Mouse (Mus musculus): Measurements from ENCODE around the gene Clstn3. TPM values are rescaled to one million over a fixed set of nuclear protein-coding genes. Genes with fewer than 3 reads are reported as not detected.
"Not testable (repeated sequence)": the region's sequence is repeated elsewhere in the genome, so short reads cannot be mapped to it uniquely, and the experiment has no call there.

Gene Clstn3
- 35.8 and 76.2 TPM in 2 replicates for polyA plus RNA-seq (2012; ENCODE audit: insufficient read depth, low replicate concordance)

GRCm38 (mm10) chr6:124464305-124465271, at the start of gene Clstn3:
TSS of gene Clstn3 (minus strand) at chr6:124464794.
- TF ChIP-seq FLI1 (IDR thresholded peaks at IDR 0.05; ENCODE audit: low read length) (no peak), GATA1 (IDR thresholded peaks at IDR 0.05; ENCODE audit: borderline replicate concordance, low read length) (no peak)
- H3K9me3 ChIP-seq, result no peaks in the 10 kb centered on the region
- H3K27me3 ChIP-seq (replicated peaks), result peaks cover 8% of the 10 kb centered on the region
- peaks cover 31% of the 10 kb centered on the region for H3K36me3 ChIP-seq (replicated peaks; ENCODE audit: low read length)
- peak within 1 kb of the TSS; percentile 93 for H3K4me3 ChIP-seq (replicated peaks)
- peaks cover 75% of the 10 kb centered on the region for H3K4me1 ChIP-seq

GRCm38 (mm10) chr6:124512355-124512836, 47.8 kb upstream of the Clstn3 start, which contains the start of gene C1ra:
TSS of gene C1ra (plus strand) at chr6:124512405.
- TF ChIP-seq GATA1 (IDR thresholded peaks at IDR 0.05; ENCODE audit: borderline replicate concordance, low read length), result no peak
- H3K4me1 ChIP-seq, result peaks cover 9% of the 10 kb centered on the region
- H3K27me3 ChIP-seq (replicated peaks), result peaks cover 6% of the 10 kb centered on the region
- no peaks in the 10 kb centered on the region for H3K36me3 ChIP-seq (replicated peaks; ENCODE audit: low read length)
- H3K4me3 ChIP-seq (replicated peaks), result peak within 1 kb of the TSS; percentile 86
- H3K9me3 ChIP-seq, result no peaks in the 10 kb centered on the region

GRCm38 (mm10) chr6:124511936-124512335, 47.3 kb upstream of the Clstn3 start:
- TF ChIP-seq FLI1 (IDR thresholded peaks at IDR 0.05; ENCODE audit: low read length), result no peak

GRCm38 (mm10) chr6:124509192-124509591, 44.6 kb upstream of the Clstn3 start:
- not testable (repeated sequence) for H3K9me3 ChIP-seq; H3K36me3 ChIP-seq (replicated peaks; ENCODE audit: low read length); H3K27me3 ChIP-seq (replicated peaks); H3K4me3 ChIP-seq (replicated peaks)
- H3K4me1 ChIP-seq, result peaks cover 14% of the 10 kb centered on the region

More at GRCm38 (mm10) chr6:124511936-124512335, 47.3 kb upstream of the Clstn3 start:
- H3K4me1 ChIP-seq, result peaks cover 9% of the 10 kb centered on the region
- H3K9me3 ChIP-seq, result no peaks in the 10 kb centered on the region
- H3K36me3 ChIP-seq (replicated peaks; ENCODE audit: low read length), result no peaks in the 10 kb centered on the region
- peaks cover 6% of the 10 kb centered on the region for H3K27me3 ChIP-seq (replicated peaks)
- H3K4me3 ChIP-seq (replicated peaks), result no peak overlapping the region

- Histone ChIP-seq H3K9me3 (no peaks in the 10 kb centered on the region), H3K4me1 (peaks cover 14% of the 10 kb centered on the region), H3K36me3 (replicated peaks; ENCODE audit: low read length) (no peaks in the 10 kb centered on the region), H3K4me3 (replicated peaks) (no peak overlapping the region), H3K27me3 (replicated peaks) (peaks cover 6% of the 10 kb centered on the region)
- TF ChIP-seq GATA1 (IDR thresholded peaks at IDR 0.05; ENCODE audit: borderline replicate concordance, low read length), result no peak
- TF ChIP-seq FLI1 (IDR thresholded peaks at IDR 0.05; ENCODE audit: low read length), result no peak
Observed at GRCm38 (mm10) chr6:124508292-124508691, 43.7 kb upstream of the Clstn3 start.

GRCm38 (mm10) chr6:124506991-124507390, 42.4 kb upstream of the Clstn3 start:
- no peaks in the 10 kb centered on the region for H3K9me3 ChIP-seq
- H3K4me1 ChIP-seq, result peaks cover 6% of the 10 kb centered on the region
- no peak for TF ChIP-seq GATA1 (IDR thresholded peaks at IDR 0.05; ENCODE audit: borderline replicate concordance, low read length)
- peaks cover 6% of the 10 kb centered on the region for H3K27me3 ChIP-seq (replicated peaks)
- H3K4me3 ChIP-seq (replicated peaks), result no peak overlapping the region
- no peaks in the 10 kb centered on the region for H3K36me3 ChIP-seq (replicated peaks; ENCODE audit: low read length)

- no peaks in the 10 kb centered on the region for H3K9me3 ChIP-seq
- peaks cover 5% of the 10 kb centered on the region for H3K4me1 ChIP-seq
- H3K4me3 ChIP-seq (replicated peaks), result no peak overlapping the region
- no peaks in the 10 kb centered on the region for H3K36me3 ChIP-seq (replicated peaks; ENCODE audit: low read length)
- peaks cover 6% of the 10 kb centered on the region for H3K27me3 ChIP-seq (replicated peaks)
- TF ChIP-seq GATA1 (IDR thresholded peaks at IDR 0.05; ENCODE audit: borderline replicate concordance, low read length) (no peak), FLI1 (IDR thresholded peaks at IDR 0.05; ENCODE audit: low read length) (no peak)
Observed at GRCm38 (mm10) chr6:124505028-124505427, 40.4 kb upstream of the Clstn3 start.

- no peaks in the 10 kb centered on the region for H3K9me3 ChIP-seq
- no peaks in the 10 kb centered on the region for H3K36me3 ChIP-seq (replicated peaks; ENCODE audit: low read length)
- no peak overlapping the region for H3K4me3 ChIP-seq (replicated peaks)
- TF ChIP-seq FLI1 (IDR thresholded peaks at IDR 0.05; ENCODE audit: low read length) (no peak), GATA1 (IDR thresholded peaks at IDR 0.05; ENCODE audit: borderline replicate concordance, low read length) (no peak)
- no peaks in the 10 kb centered on the region for H3K27me3 ChIP-seq (replicated peaks)
- H3K4me1 ChIP-seq, result peaks cover 12% of the 10 kb centered on the region
Observed at GRCm38 (mm10) chr6:124502021-124502420, 37.4 kb upstream of the Clstn3 start.

GRCm38 (mm10) chr6:124501473-124501872, 36.9 kb upstream of the Clstn3 start:
- no peak for TF ChIP-seq FLI1 (IDR thresholded peaks at IDR 0.05; ENCODE audit: low read length)
- no peak for TF ChIP-seq GATA1 (IDR thresholded peaks at IDR 0.05; ENCODE audit: borderline replicate concordance, low read length)
- no peaks in the 10 kb centered on the region for H3K9me3 ChIP-seq
- H3K4me1 ChIP-seq, result peaks cover 12% of the 10 kb centered on the region

GRCm38 (mm10) chr6:124499914-124500566, 35.4 kb upstream of the Clstn3 start:
- Histone ChIP-seq H3K36me3 (replicated peaks; ENCODE audit: low read length) (no peaks in the 10 kb centered on the region), H3K27me3 (replicated peaks) (no peaks in the 10 kb centered on the region), H3K4me1 (peaks cover 10% of the 10 kb centered on the region), H3K9me3 (no peaks in the 10 kb centered on the region), H3K4me3 (replicated peaks) (no peak overlapping the region)
- TF ChIP-seq GATA1 (IDR thresholded peaks at IDR 0.05; ENCODE audit: borderline replicate concordance, low read length) (no peak), FLI1 (IDR thresholded peaks at IDR 0.05; ENCODE audit: low read length) (no peak)

More at GRCm38 (mm10) chr6:124501473-124501872, 36.9 kb upstream of the Clstn3 start:
- no peak overlapping the region for H3K4me3 ChIP-seq (replicated peaks)
- H3K27me3 ChIP-seq (replicated peaks), result no peaks in the 10 kb centered on the region
- no peaks in the 10 kb centered on the region for H3K36me3 ChIP-seq (replicated peaks; ENCODE audit: low read length)

Measured in megakaryocyte, embryonic 14.5 days (primary cell).